Mouse (Mus musculus): Measurements from ENCODE around the gene Atp2b4.

The Atp2b4 gene

DNA sequence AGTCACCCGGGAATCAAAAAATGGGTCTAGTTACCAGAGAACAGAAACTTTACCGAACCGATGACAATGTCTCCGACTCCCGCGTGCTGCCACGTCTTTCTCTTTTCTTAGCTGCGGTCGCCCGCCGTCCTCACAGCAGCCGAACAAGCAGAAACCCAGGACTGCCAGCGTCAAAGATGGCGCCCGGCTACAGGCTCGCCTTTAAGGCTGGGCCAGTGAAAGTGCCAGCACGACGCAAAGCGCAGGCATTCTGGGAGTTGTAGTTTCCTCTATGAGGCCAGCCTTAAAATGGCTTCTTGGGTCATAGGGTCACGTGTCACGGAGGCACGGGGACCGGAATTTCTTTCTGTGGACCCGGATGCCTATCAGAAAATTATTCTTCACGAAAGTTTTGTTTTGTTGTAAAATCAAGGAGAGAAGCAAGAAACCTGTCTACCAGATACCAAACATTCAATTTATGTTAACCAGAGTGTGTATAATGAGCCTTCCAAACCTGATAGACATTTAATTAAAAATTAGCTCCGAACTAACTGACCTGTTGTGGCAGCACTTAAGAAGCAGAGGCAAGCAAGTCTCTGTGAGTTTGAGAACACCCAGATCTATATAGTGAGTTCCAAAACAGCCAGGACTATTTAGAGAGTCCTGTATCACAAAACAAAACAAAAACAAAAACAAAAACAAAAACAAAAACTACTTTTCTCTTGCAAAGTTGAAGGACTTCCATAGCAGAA, 139.5 kb downstream of the Atp2b4 start, which contains the start of gene Gm38394:
Gene Gm38394 (minus strand): TSS at position 116 of the 731 bp plus-strand sequence.
- intact Hi-C loops (cut with DNase I) = no loop called here

GRCm38 (mm10) chr1:133660466-133661202, 140.2 kb downstream of the Atp2b4 start, which contains the start of gene Zbed6:
Gene Zbed6 (minus strand): TSS chr1:133660885.
- intact Hi-C loops (cut with DNase I) = no loop called here

DNA sequence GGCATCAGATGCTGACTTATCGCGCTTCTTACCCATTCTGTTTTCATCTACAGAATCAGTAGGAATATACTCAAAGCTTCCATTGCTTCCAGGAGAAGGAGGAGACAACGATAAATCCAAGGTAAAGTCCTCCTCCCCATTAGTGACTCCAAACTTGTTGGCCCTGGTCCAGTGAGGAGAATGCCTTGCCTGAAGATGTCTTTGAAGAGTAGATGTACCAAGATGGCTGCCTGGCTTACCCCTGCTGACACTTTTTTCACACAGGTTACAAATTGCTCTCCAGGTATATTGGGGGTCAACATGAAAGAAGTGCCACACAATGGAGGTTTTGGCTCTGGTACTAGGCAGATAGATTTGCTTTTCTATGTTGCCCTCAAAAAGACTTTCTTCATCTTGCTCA, 142.0 kb downstream of the Atp2b4 start:
- intact Hi-C loops (cut with DNase I) = no loop called here

DNA sequence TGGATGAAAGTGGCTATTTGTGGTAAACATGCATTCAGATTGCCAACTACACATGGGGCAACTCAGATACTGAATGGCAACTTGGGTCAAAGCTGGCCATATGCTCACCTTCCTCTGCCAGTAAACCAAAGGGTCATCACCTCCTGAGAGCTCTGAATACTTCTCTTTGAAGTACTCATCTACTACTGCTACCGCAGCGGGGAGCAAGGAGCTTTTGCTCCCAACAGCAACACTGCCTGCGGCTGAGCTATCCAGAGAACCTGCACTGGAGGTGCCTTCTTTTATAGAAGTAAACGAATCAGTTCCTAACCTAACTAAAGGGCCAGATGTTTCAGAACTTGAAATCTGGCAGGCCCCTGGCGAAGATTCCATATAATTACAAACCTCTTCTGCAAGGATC, 144.0 kb downstream of the Atp2b4 start:
- intact Hi-C loops (cut with DNase I) = no loop called here

- intact Hi-C loops (cut with DNase I) = no loop called here
Observed at GRCm38 (mm10) chr1:133653033-133653432, 147.8 kb downstream of the Atp2b4 start.

DNA sequence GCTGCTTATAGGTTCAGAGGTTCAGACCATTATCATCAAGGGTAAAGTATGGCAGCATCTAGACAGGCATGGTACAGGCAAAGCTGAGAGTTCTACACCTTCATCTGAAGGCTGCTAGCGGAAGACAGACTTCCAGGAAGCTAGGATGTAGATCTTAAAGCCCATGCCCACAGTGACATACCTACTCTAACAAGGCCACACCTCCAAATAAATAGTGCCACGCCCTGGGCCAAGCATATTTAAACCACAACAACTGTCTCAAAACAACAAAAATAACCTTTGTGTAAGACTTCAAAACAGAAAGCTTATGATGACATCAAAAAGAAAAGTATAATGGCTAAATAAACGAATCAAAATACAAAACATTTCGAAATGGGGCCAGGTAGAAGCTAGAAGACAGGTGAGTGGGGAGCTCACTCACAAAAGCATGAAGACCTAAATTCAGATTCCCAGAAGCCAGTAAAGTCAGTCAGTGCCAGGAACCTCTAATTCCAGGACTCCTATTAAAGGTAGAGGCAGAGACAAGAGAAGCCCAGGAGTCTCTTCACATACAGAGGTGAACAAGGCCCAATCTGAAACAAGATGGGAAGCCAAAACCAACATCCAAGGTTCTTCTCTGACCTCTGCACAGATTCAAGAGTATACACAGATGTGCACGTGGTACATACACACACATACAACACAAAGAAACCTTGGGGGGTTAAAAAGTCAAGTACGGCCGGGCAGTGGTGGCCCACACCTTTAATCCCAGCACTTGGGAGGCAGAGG, 150.4 kb downstream of the Atp2b4 start:
- intact Hi-C loops (cut with DNase I) = no loop called here

Small RNAs within 50 kb of the gene (microRNA-seq; reads per million reads assigned to microRNA genes)
- gene Mir6903 = 0.11 to 0.12 reads per million in 2 experiments

Data from adrenal gland (tissue).